Mouse (Mus musculus) hindbrain, embryonic 16.5 days (tissue): Measurements from ENCODE around the gene Gm28048. TPM values are rescaled to one million over a fixed set of nuclear protein-coding genes. Genes with fewer than 3 reads are reported as not detected.

Experiments
- ATAC-seq: fragments of 200-750 bp; cut with Nextera tagmentation; 2 replicates; pipeline ENCODE4 v1.8.0; 2017; ENCODE audit warnings: moderate TSS enrichment, moderate library complexity
- H3K27ac ChIP-seq: fragments of 300-500 bp; sonication (generic); 2 replicates; pipeline ENCODE4 v1.5.1; 2014; ENCODE audit warnings: low read depth, mild to moderate bottlenecking, control low read depth, low read length, moderate library complexity
- H3K27me3 ChIP-seq: fragments of 300-500 bp; sonication (generic); replicated peaks from 2 replicates; pipeline ENCODE4 v1.6.1; 2014; ENCODE audit warnings: low read length; ENCODE audit not compliant: control insufficient read depth, insufficient read depth
- H3K36me3 ChIP-seq: fragments of 300-500 bp; sonication (generic); 2 replicates; pipeline ENCODE4 v1.6.1; 2014; ENCODE audit warnings: mild to moderate bottlenecking, low read length, moderate library complexity, mixed read lengths; ENCODE audit not compliant: control insufficient read depth, insufficient read depth
- H3K4me1 ChIP-seq: fragments of 300-500 bp; sonication (generic); 2 replicates; pipeline ENCODE4 v1.6.1; 2014; ENCODE audit warnings: low read depth, low read length; ENCODE audit not compliant: control insufficient read depth, insufficient read depth
- H3K4me2 ChIP-seq: fragments of 300-500 bp; sonication (generic); 2 replicates; pipeline ENCODE4 v1.6.1; 2014; ENCODE audit warnings: mild to moderate bottlenecking, low read length, control low read depth, moderate library complexity
- H3K4me3 ChIP-seq: fragments of 300-500 bp; sonication (generic); 2 replicates; pipeline ENCODE4 v1.5.1; 2014; ENCODE audit warnings: mild to moderate bottlenecking, low read length, control low read depth, moderate library complexity
- H3K9ac ChIP-seq: fragments of 300-500 bp; sonication (generic); 2 replicates; pipeline ENCODE4 v1.6.1; 2014; ENCODE audit warnings: low read depth, mild to moderate bottlenecking, control low read depth, low read length, moderate library complexity
- H3K9me3 ChIP-seq: fragments of 300-500 bp; sonication (generic); 2 replicates; pipeline ENCODE4 v1.6.1; 2014; ENCODE audit warnings: mild to moderate bottlenecking, low read length, moderate library complexity; ENCODE audit not compliant: control insufficient read depth
- WGBS: fragments of 180-500 bp; shearing (Covaris S2); extraction: QIAGEN DNeasy Blood & Tissue Kit; methylation state at CpG from one replicate; pipeline ENCODE4 v1.1.7; 2014; 5-methylcytosine and 5-hydroxymethylcytosine counted together
- polyA plus RNA-seq: library from polyadenylated mRNA; unstranded; fragments of >200 nt; fragmentation: Nextera tagmentation; extraction: Ambion mirVana; gene quantifications from 2 replicates; pipeline ENCODE4 v1.2.1, GENCODE M21; 2015

The Gm28048 gene
- polyA plus RNA-seq, 1 experiment from 2014 or later: 5.4 TPM

GRCm38 (mm10) chr11:22994271-22994670, 12.4 kb upstream of the Gm28048 start:
- no peak for ATAC-seq
- whole genome bisulfite sequencing: 88% methylated on average over 2 of the region's 2 CpGs

GRCm38 (mm10) chr11:22991218-22991835, 9.4 kb upstream of the Gm28048 start:
- H3K27me3 ChIP-seq: no peaks in the 10 kb centered on the region
- peak overlapping the region; percentile 95 for H3K4me3 ChIP-seq
- peak overlapping the region; percentile 93 for H3K27ac ChIP-seq
- WGBS: 13% methylated on average over 14 of the region's 14 CpGs
- peaks cover 14% of the 10 kb centered on the region for H3K4me1 ChIP-seq
- peak overlapping the region; percentile 70 for H3K4me2 ChIP-seq
- peaks cover 19% of the 10 kb centered on the region for H3K36me3 ChIP-seq
- peak overlapping the region; percentile 95 for H3K9ac ChIP-seq
- no peak for ATAC-seq
- H3K9me3 ChIP-seq: no peaks in the 10 kb centered on the region

More at GRCm38 (mm10) chr11:22994271-22994670, 12.4 kb upstream of the Gm28048 start:
- Histone ChIP-seq H3K27ac (no peak overlapping the region), H3K27me3 (no peaks in the 10 kb centered on the region), H3K4me1 (peaks cover 14% of the 10 kb centered on the region), H3K9ac (no peak overlapping the region), H3K36me3 (peaks cover 27% of the 10 kb centered on the region), H3K4me2 (no peak overlapping the region), H3K4me3 (no peak overlapping the region), H3K9me3 (no peaks in the 10 kb centered on the region)

GRCm38 (mm10) chr11:22990393-22991126, 8.7 kb upstream of the Gm28048 start, which contains the start of gene Cct4:
TSS of gene Cct4 (plus strand) at chr11:22990519.
- under 1% methylated on average over 63 of the region's 66 CpGs for WGBS
- peak; percentile 99 for ATAC-seq
- Histone ChIP-seq H3K36me3 (peaks cover 13% of the 10 kb centered on the region), H3K4me1 (peaks cover 14% of the 10 kb centered on the region), H3K4me2 (peak within 1 kb of the TSS; percentile 70), H3K9me3 (no peaks in the 10 kb centered on the region), H3K9ac (peak within 1 kb of the TSS; percentile 95), H3K27ac (peak within 1 kb of the TSS; percentile 93), H3K27me3 (no peaks in the 10 kb centered on the region), H3K4me3 (peak within 1 kb of the TSS; percentile 95)

GRCm38 (mm10) chr11:22989786-22990185, 7.9 kb upstream of the Gm28048 start:
- H3K27ac ChIP-seq: peak overlapping the region; percentile 93
- peak overlapping the region; percentile 95 for H3K4me3 ChIP-seq
- no peaks in the 10 kb centered on the region for H3K9me3 ChIP-seq
- peak overlapping the region; percentile 70 for H3K4me2 ChIP-seq
- ATAC-seq: no peak
- peaks cover 14% of the 10 kb centered on the region for H3K4me1 ChIP-seq
- H3K9ac ChIP-seq: peak overlapping the region; percentile 95
- 53% methylated on average over 1 of the region's 1 CpGs for WGBS
- H3K27me3 ChIP-seq: no peaks in the 10 kb centered on the region
- H3K36me3 ChIP-seq: peaks cover 10% of the 10 kb centered on the region

GRCm38 (mm10) chr11:22987357-22987756, 5.5 kb upstream of the Gm28048 start:
- Histone ChIP-seq H3K4me2 (no peak overlapping the region), H3K27ac (no peak overlapping the region), H3K9me3 (no peaks in the 10 kb centered on the region), H3K27me3 (no peaks in the 10 kb centered on the region), H3K4me3 (no peak overlapping the region), H3K36me3 (no peaks in the 10 kb centered on the region), H3K9ac (no peak overlapping the region), H3K4me1 (peaks cover 13% of the 10 kb centered on the region)
- no peak for ATAC-seq
- 35% methylated on average over 2 of the region's 2 CpGs for WGBS

- Histone ChIP-seq H3K4me2 (no peak overlapping the region), H3K9me3 (no peaks in the 10 kb centered on the region), H3K27me3 (no peaks in the 10 kb centered on the region), H3K4me1 (peaks cover 10% of the 10 kb centered on the region), H3K36me3 (no peaks in the 10 kb centered on the region), H3K27ac (no peak overlapping the region), H3K9ac (no peak overlapping the region), H3K4me3 (no peak overlapping the region)
- ATAC-seq: no peak
- 88% methylated on average over 3 of the region's 3 CpGs for WGBS
Measured at GRCm38 (mm10) chr11:22985510-22985909, 3.6 kb upstream of the Gm28048 start.

GRCm38 (mm10) chr11:22982846-22983245, 956 bp upstream of the Gm28048 start:
- Histone ChIP-seq H3K4me2 (no peak overlapping the region; the same call in 1 of the 2 replicates), H3K9ac (no peak overlapping the region), H3K4me3 (no peak overlapping the region), H3K4me1 (peaks cover 22% of the 10 kb centered on the region), H3K27me3 (no peaks in the 10 kb centered on the region), H3K27ac (peak overlapping the region; percentile 95), H3K9me3 (no peaks in the 10 kb centered on the region), H3K36me3 (no peaks in the 10 kb centered on the region)
- no peak for ATAC-seq
- 74% methylated on average over 6 of the region's 6 CpGs for WGBS

GRCm38 (mm10) chr11:22981543-22981950, 343 bp downstream of the Gm28048 start:
- H3K4me2 ChIP-seq: peak overlapping the region; percentile 74
- H3K9ac ChIP-seq: peak overlapping the region; percentile 82
- no peaks in the 10 kb centered on the region for H3K9me3 ChIP-seq
- 5% methylated on average over 12 of the region's 12 CpGs for WGBS
- H3K4me1 ChIP-seq: peaks cover 31% of the 10 kb centered on the region
- peak overlapping the region; percentile 70 for H3K4me3 ChIP-seq
- H3K36me3 ChIP-seq: no peaks in the 10 kb centered on the region
- ATAC-seq: peak; percentile 35
- H3K27me3 ChIP-seq: no peaks in the 10 kb centered on the region
- peak overlapping the region; percentile 95 for H3K27ac ChIP-seq

- Histone ChIP-seq H3K36me3 (no peaks in the 10 kb centered on the region), H3K4me2 (peak overlapping the region; percentile 74), H3K27ac (no peak overlapping the region), H3K4me3 (peak overlapping the region; percentile 7; the same call in 1 of the 2 replicates), H3K27me3 (no peaks in the 10 kb centered on the region), H3K9ac (no peak overlapping the region), H3K4me1 (peaks cover 36% of the 10 kb centered on the region), H3K9me3 (no peaks in the 10 kb centered on the region)
- WGBS: 54% methylated on average over 4 of the region's 4 CpGs
- no peak for ATAC-seq
Measured at GRCm38 (mm10) chr11:22981041-22981440, 849 bp downstream of the Gm28048 start.
